Mouse (Mus musculus) E14TG2a.4 (cell line): ENCODE results near the gene Scoc.

ENCODE experiments used
- CTCF ChIP-seq: conservative IDR thresholded peaks from 2 replicates; pipeline ENCODE4 v1.5.1; 2014; ENCODE audit warnings: low read length
- NANOG ChIP-seq: IDR thresholded peaks from 2 replicates; pipeline ENCODE4 v1.6.1; 2014; ENCODE audit warnings: borderline replicate concordance, low read length, mixed read lengths
- POU5F1 ChIP-seq: IDR thresholded peaks from 2 replicates; pipeline ENCODE4 v1.6.1; 2014; ENCODE audit warnings: low read length, borderline replicate concordance

DNA sequence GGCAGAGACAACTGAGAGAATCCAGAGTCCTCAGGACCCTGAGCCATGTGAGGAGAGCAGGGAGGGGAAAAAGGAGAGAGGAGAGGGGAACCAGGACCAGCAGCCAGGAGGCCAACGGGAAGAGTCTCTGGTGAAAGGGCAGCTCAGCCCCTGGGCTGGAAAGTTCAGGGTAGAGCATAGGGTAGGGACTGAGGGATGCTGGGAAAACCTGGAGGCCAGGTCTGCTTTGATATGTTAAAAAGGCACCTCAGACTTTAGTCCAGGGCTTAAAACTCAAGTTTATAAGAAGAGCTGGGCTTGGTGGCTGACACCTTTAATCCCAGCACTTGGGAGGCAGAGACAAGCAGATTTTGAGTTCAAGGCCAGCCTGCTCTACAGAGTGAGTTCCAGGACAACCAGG is 65.7 kb downstream of the Scoc start:
- no peak for TF ChIP-seq CTCF
- TF ChIP-seq POU5F1: no peak
- no peak for TF ChIP-seq NANOG
